Mouse (Mus musculus): ENCODE measurements around the gene Rps7. TPM values are rescaled to one million over a fixed set of nuclear protein-coding genes. Genes with fewer than 3 reads are reported as not detected.

Rps7 gene
- polyA plus RNA-seq, 1 experiment from 2014 or later, result 599 TPM

- no peak overlapping the region for H3K27ac ChIP-seq (ENCODE audit: low read depth, low read length)
- no peaks in the 10 kb centered on the region for H3K36me3 ChIP-seq (ENCODE audit: control insufficient read depth, insufficient read depth, low read length)
- no peaks in the 10 kb centered on the region for H3K9me3 ChIP-seq (replicated peaks; ENCODE audit: control insufficient read depth, low read length)
- H3K27me3 ChIP-seq (ENCODE audit: control insufficient read depth, insufficient read depth, low read length), result peaks cover 2% of the 10 kb centered on the region; the same call in 1 of the 2 replicates
- no peak overlapping the region for H3K4me2 ChIP-seq
- ATAC-seq (replicated peaks; ENCODE audit: insufficient number of reproducible peaks, low FRiP score, low TSS enrichment), result no peak
- H3K4me1 ChIP-seq (ENCODE audit: control insufficient read depth, insufficient read depth, low read length), result peaks cover 12% of the 10 kb centered on the region
- no peak overlapping the region for H3K9ac ChIP-seq (ENCODE audit: low read depth, low read length)
- 58% methylated on average over 1 of the region's 1 CpGs for WGBS (ENCODE audit: insufficient replicate concordance)
- H3K4me3 ChIP-seq (ENCODE audit: low read depth, low read length), result no peak overlapping the region
Observed at GRCm38 (mm10) chr12:28603494-28603893, 32.3 kb downstream of the Rps7 start.

GRCm38 (mm10) chr12:28602259-28602658 is 33.5 kb downstream of the Rps7 start:
- Histone ChIP-seq H3K36me3 (ENCODE audit: control insufficient read depth, insufficient read depth, low read length) (no peaks in the 10 kb centered on the region), H3K4me3 (ENCODE audit: low read depth, low read length) (no peak overlapping the region), H3K9me3 (replicated peaks; ENCODE audit: control insufficient read depth, low read length) (no peaks in the 10 kb centered on the region), H3K27me3 (ENCODE audit: control insufficient read depth, insufficient read depth, low read length) (peaks cover 2% of the 10 kb centered on the region; the same call in 1 of the 2 replicates), H3K27ac (ENCODE audit: low read depth, low read length) (no peak overlapping the region), H3K9ac (ENCODE audit: low read depth, low read length) (no peak overlapping the region), H3K4me1 (ENCODE audit: control insufficient read depth, insufficient read depth, low read length) (peaks cover 11% of the 10 kb centered on the region), H3K4me2 (no peak overlapping the region)
- WGBS (ENCODE audit: insufficient replicate concordance), result 27% methylated on average over 4 of the region's 4 CpGs
- ATAC-seq (replicated peaks; ENCODE audit: insufficient number of reproducible peaks, low FRiP score, low TSS enrichment), result no peak

- ATAC-seq (replicated peaks; ENCODE audit: insufficient number of reproducible peaks, low FRiP score, low TSS enrichment), result no peak
Observed at GRCm38 (mm10) chr12:28598526-28598991, 37.2 kb downstream of the Rps7 start.

GRCm38 (mm10) chr12:28598110-28598509 is 37.6 kb downstream of the Rps7 start:
- H3K9ac ChIP-seq (ENCODE audit: low read depth, low read length), result no peak overlapping the region
- no peak overlapping the region for H3K4me3 ChIP-seq (ENCODE audit: low read depth, low read length)
- no peak for ATAC-seq (replicated peaks; ENCODE audit: insufficient number of reproducible peaks, low FRiP score, low TSS enrichment)
- peaks cover 11% of the 10 kb centered on the region for H3K4me1 ChIP-seq (ENCODE audit: control insufficient read depth, insufficient read depth, low read length)
- WGBS (ENCODE audit: insufficient replicate concordance), result 35% methylated on average over 3 of the region's 3 CpGs
- no peak overlapping the region for H3K4me2 ChIP-seq
- no peaks in the 10 kb centered on the region for H3K9me3 ChIP-seq (replicated peaks; ENCODE audit: control insufficient read depth, low read length)
- no peak overlapping the region for H3K27ac ChIP-seq (ENCODE audit: low read depth, low read length)
- no peaks in the 10 kb centered on the region for H3K36me3 ChIP-seq (ENCODE audit: control insufficient read depth, insufficient read depth, low read length)
- peaks cover 2% of the 10 kb centered on the region; the same call in 1 of the 2 replicates for H3K27me3 ChIP-seq (ENCODE audit: control insufficient read depth, insufficient read depth, low read length)

More at GRCm38 (mm10) chr12:28598526-28598991, 37.2 kb downstream of the Rps7 start:
- 46% methylated on average over 2 of the region's 2 CpGs for WGBS (ENCODE audit: insufficient replicate concordance)
- Histone ChIP-seq H3K4me2 (no peak overlapping the region), H3K36me3 (ENCODE audit: control insufficient read depth, insufficient read depth, low read length) (no peaks in the 10 kb centered on the region), H3K4me3 (ENCODE audit: low read depth, low read length) (no peak overlapping the region), H3K4me1 (ENCODE audit: control insufficient read depth, insufficient read depth, low read length) (peaks cover 11% of the 10 kb centered on the region), H3K27me3 (ENCODE audit: control insufficient read depth, insufficient read depth, low read length) (peaks cover 2% of the 10 kb centered on the region; the same call in 1 of the 2 replicates), H3K9me3 (replicated peaks; ENCODE audit: control insufficient read depth, low read length) (no peaks in the 10 kb centered on the region), H3K9ac (ENCODE audit: low read depth, low read length) (no peak overlapping the region), H3K27ac (ENCODE audit: low read depth, low read length) (no peak overlapping the region)

- peaks cover 2% of the 10 kb centered on the region; the same call in 1 of the 2 replicates for H3K27me3 ChIP-seq (ENCODE audit: control insufficient read depth, insufficient read depth, low read length)
- H3K27ac ChIP-seq (ENCODE audit: low read depth, low read length), result no peak overlapping the region
- H3K9me3 ChIP-seq (replicated peaks; ENCODE audit: control insufficient read depth, low read length), result no peaks in the 10 kb centered on the region
- H3K9ac ChIP-seq (ENCODE audit: low read depth, low read length), result no peak overlapping the region
- WGBS (ENCODE audit: insufficient replicate concordance), result 61% methylated on average over 9 of the region's 9 CpGs
- no peak overlapping the region for H3K4me3 ChIP-seq (ENCODE audit: low read depth, low read length)
- H3K36me3 ChIP-seq (ENCODE audit: control insufficient read depth, insufficient read depth, low read length), result no peaks in the 10 kb centered on the region
- no peak overlapping the region for H3K4me2 ChIP-seq
- ATAC-seq (replicated peaks; ENCODE audit: insufficient number of reproducible peaks, low FRiP score, low TSS enrichment), result no peak
- peaks cover 11% of the 10 kb centered on the region for H3K4me1 ChIP-seq (ENCODE audit: control insufficient read depth, insufficient read depth, low read length)
Observed at GRCm38 (mm10) chr12:28597699-28598098, 38.1 kb downstream of the Rps7 start.

GRCm38 (mm10) chr12:28596851-28597250 is 38.9 kb downstream of the Rps7 start:
- peaks cover 11% of the 10 kb centered on the region for H3K4me1 ChIP-seq (ENCODE audit: control insufficient read depth, insufficient read depth, low read length)
- H3K9ac ChIP-seq (ENCODE audit: low read depth, low read length), result no peak overlapping the region
- ATAC-seq (replicated peaks; ENCODE audit: insufficient number of reproducible peaks, low FRiP score, low TSS enrichment), result no peak
- H3K36me3 ChIP-seq (ENCODE audit: control insufficient read depth, insufficient read depth, low read length), result no peaks in the 10 kb centered on the region
- no peak overlapping the region for H3K27ac ChIP-seq (ENCODE audit: low read depth, low read length)
- no peak overlapping the region for H3K4me3 ChIP-seq (ENCODE audit: low read depth, low read length)
- H3K9me3 ChIP-seq (replicated peaks; ENCODE audit: control insufficient read depth, low read length), result no peaks in the 10 kb centered on the region
- H3K27me3 ChIP-seq (ENCODE audit: control insufficient read depth, insufficient read depth, low read length), result peaks cover 2% of the 10 kb centered on the region; the same call in 1 of the 2 replicates
- no peak overlapping the region for H3K4me2 ChIP-seq

- no peaks in the 10 kb centered on the region for H3K9me3 ChIP-seq (replicated peaks; ENCODE audit: control insufficient read depth, low read length)
- H3K27ac ChIP-seq (ENCODE audit: low read depth, low read length), result no peak overlapping the region
- H3K27me3 ChIP-seq (ENCODE audit: control insufficient read depth, insufficient read depth, low read length), result peaks cover 7% of the 10 kb centered on the region
- no peak for ATAC-seq (replicated peaks; ENCODE audit: insufficient number of reproducible peaks, low FRiP score, low TSS enrichment)
- WGBS (ENCODE audit: insufficient replicate concordance), result 37% methylated on average over 13 of the region's 13 CpGs
- H3K4me3 ChIP-seq (ENCODE audit: low read depth, low read length), result no peak overlapping the region
- no peak overlapping the region for H3K4me2 ChIP-seq
- H3K9ac ChIP-seq (ENCODE audit: low read depth, low read length), result no peak overlapping the region
- H3K4me1 ChIP-seq (ENCODE audit: control insufficient read depth, insufficient read depth, low read length), result peaks cover 5% of the 10 kb centered on the region; the same call in 1 of the 2 replicates
- H3K36me3 ChIP-seq (ENCODE audit: control insufficient read depth, insufficient read depth, low read length), result no peaks in the 10 kb centered on the region
Observed at GRCm38 (mm10) chr12:28590428-28590827, 45.3 kb downstream of the Rps7 start.

- Histone ChIP-seq H3K4me2 (peak overlapping the region; percentile 73), H3K36me3 (ENCODE audit: control insufficient read depth, insufficient read depth, low read length) (no peaks in the 10 kb centered on the region), H3K9me3 (replicated peaks; ENCODE audit: control insufficient read depth, low read length) (no peaks in the 10 kb centered on the region), H3K4me1 (ENCODE audit: control insufficient read depth, insufficient read depth, low read length) (peaks cover 5% of the 10 kb centered on the region; the same call in 1 of the 2 replicates), H3K27me3 (ENCODE audit: control insufficient read depth, insufficient read depth, low read length) (peaks cover 7% of the 10 kb centered on the region), H3K27ac (ENCODE audit: low read depth, low read length) (no peak overlapping the region), H3K4me3 (ENCODE audit: low read depth, low read length) (peak overlapping the region; percentile 40), H3K9ac (ENCODE audit: low read depth, low read length) (peak overlapping the region; percentile 59)
- ATAC-seq (replicated peaks; ENCODE audit: insufficient number of reproducible peaks, low FRiP score, low TSS enrichment), result peak; percentile 64
- 9% methylated on average over 24 of the region's 24 CpGs for WGBS (ENCODE audit: insufficient replicate concordance)
Observed at GRCm38 (mm10) chr12:28589090-28589868, 46.5 kb downstream of the Rps7 start.
